Mouse (Mus musculus) lung, postnatal 0 days (tissue): ENCODE measurements at regions not wholly inside any gene's neighbourhood (a gene's known extent, or its start where the extent isn't known, plus 50 kb on each side); places are given as distances from the start of the nearest gene placed in this dataset.

ENCODE experiments used
- ATAC-seq: fragments of 200-750 bp; cut with Nextera tagmentation; 2 replicates; pipeline ENCODE4 v1.8.0; 2017; ENCODE audit warnings: moderate library complexity
- DNase-seq: peaks from one replicate; pipeline ENCODE4 v3.0.0-alpha.2; 2016; ENCODE audit warnings: low spot score
- H3K27ac ChIP-seq: fragments of 300-500 bp; sonication (generic); 2 replicates; pipeline ENCODE4 v1.5.1; 2014; ENCODE audit warnings: antibody characterized with exemption, mild to moderate bottlenecking, low read length, mixed read lengths
- H3K27me3 ChIP-seq: fragments of 300-500 bp; sonication (generic); replicated peaks from 2 replicates; pipeline ENCODE4 v1.6.1; 2014; ENCODE audit warnings: low read length, mixed read lengths; ENCODE audit not compliant: insufficient read depth
- H3K36me3 ChIP-seq: fragments of 300-500 bp; sonication (generic); 2 replicates; pipeline ENCODE4 v1.6.1; 2014; ENCODE audit warnings: low read length, mixed read lengths; ENCODE audit not compliant: insufficient read depth
- H3K4me1 ChIP-seq: fragments of 300-500 bp; sonication (generic); 2 replicates; pipeline ENCODE4 v1.6.1; 2014; ENCODE audit warnings: antibody characterized with exemption, low read depth, low read length, mixed read lengths; ENCODE audit not compliant: insufficient read depth
- H3K4me2 ChIP-seq: fragments of 300-500 bp; sonication (generic); replicated peaks from 2 replicates; pipeline ENCODE4 v1.6.1; 2014; ENCODE audit warnings: low read depth, mild to moderate bottlenecking, low read length, moderate library complexity, mixed read lengths
- H3K4me3 ChIP-seq: fragments of 300-500 bp; sonication (generic); 2 replicates; pipeline ENCODE4 v1.5.1; 2014; ENCODE audit warnings: low read depth, low read length
- H3K9ac ChIP-seq: fragments of 300-500 bp; sonication (generic); replicated peaks from 2 replicates; pipeline ENCODE4 v1.6.1; 2014; ENCODE audit warnings: low read depth, mild to moderate bottlenecking
- H3K9me3 ChIP-seq: fragments of 300-500 bp; sonication (generic); 2 replicates; pipeline ENCODE4 v1.6.1; 2016; ENCODE audit warnings: low read length, mixed read lengths
- CTCF ChIP-seq: IDR thresholded peaks from 2 replicates; pipeline ENCODE4 v1.5.1; 2016; ENCODE audit warnings: antibody characterized with exemption, mild to moderate bottlenecking
- EP300 ChIP-seq: IDR thresholded peaks from 2 replicates; pipeline ENCODE4 v1.6.1; 2016; ENCODE audit warnings: antibody characterized with exemption, mild to moderate bottlenecking, control low read depth
- WGBS: fragments of 180-500 bp; shearing (Covaris S2); extraction: QIAGEN DNeasy Blood & Tissue Kit; methylation state at CpG from one replicate; pipeline ENCODE4 v1.1.7; 2014; 5-methylcytosine and 5-hydroxymethylcytosine counted together

- H3K4me3 ChIP-seq = no peak overlapping the region
- H3K9me3 ChIP-seq = no peaks in the 10 kb centered on the region
- H3K4me2 ChIP-seq = no peak overlapping the region
- no peak overlapping the region for H3K9ac ChIP-seq
- DNase-seq = no peak
- H3K27me3 ChIP-seq = no peaks in the 10 kb centered on the region
- no peaks in the 10 kb centered on the region for H3K4me1 ChIP-seq
- 80% methylated on average over 6 of the region's 6 CpGs for WGBS
- H3K36me3 ChIP-seq = no peaks in the 10 kb centered on the region
- no peak overlapping the region for H3K27ac ChIP-seq
- TF ChIP-seq EP300 = no peak
- no peak for TF ChIP-seq CTCF
- no peak for ATAC-seq
These were observed 83.6 kb upstream of the Cacna2d3 start for GRCm38 (mm10) chr14:29805234-29805633.

GRCm38 (mm10) chr14:29807881-29808280 is 86.2 kb upstream of the Cacna2d3 start:
- ATAC-seq = no peak
- no peaks in the 10 kb centered on the region for H3K36me3 ChIP-seq
- no peak overlapping the region for H3K4me2 ChIP-seq
- H3K4me3 ChIP-seq = no peak overlapping the region
- no peaks in the 10 kb centered on the region for H3K27me3 ChIP-seq
- DNase-seq = no peak
- 53% methylated on average over 9 of the region's 9 CpGs for WGBS
- H3K4me1 ChIP-seq = no peaks in the 10 kb centered on the region
- no peak overlapping the region for H3K9ac ChIP-seq
- no peaks in the 10 kb centered on the region for H3K9me3 ChIP-seq
- TF ChIP-seq CTCF (no peak), EP300 (no peak)
- no peak overlapping the region for H3K27ac ChIP-seq

- no peak for DNase-seq
- no peaks in the 10 kb centered on the region for H3K36me3 ChIP-seq
- H3K4me1 ChIP-seq = no peaks in the 10 kb centered on the region
- H3K9me3 ChIP-seq = no peaks in the 10 kb centered on the region
- no peak for TF ChIP-seq CTCF
- TF ChIP-seq EP300 = no peak
- H3K4me3 ChIP-seq = no peak overlapping the region
- WGBS = 70% methylated on average over 4 of the region's 4 CpGs
- H3K9ac ChIP-seq = no peak overlapping the region
- no peaks in the 10 kb centered on the region for H3K27me3 ChIP-seq
- H3K4me2 ChIP-seq = no peak overlapping the region
- ATAC-seq = no peak
- no peak overlapping the region for H3K27ac ChIP-seq
These were observed 93.0 kb upstream of the Cacna2d3 start for GRCm38 (mm10) chr14:29814626-29815025.

- Histone ChIP-seq H3K36me3 (no peaks in the 10 kb centered on the region), H3K4me1 (no peaks in the 10 kb centered on the region), H3K9ac (no peak overlapping the region), H3K4me3 (no peak overlapping the region), H3K27ac (no peak overlapping the region), H3K9me3 (no peaks in the 10 kb centered on the region), H3K27me3 (no peaks in the 10 kb centered on the region), H3K4me2 (no peak overlapping the region)
- ATAC-seq = peak; percentile 64
- WGBS = 49% methylated on average over 4 of the region's 4 CpGs
- peak; percentile 66 for DNase-seq
- TF ChIP-seq EP300 (no peak), CTCF (no peak)
These were observed 95.9 kb upstream of the Cacna2d3 start for GRCm38 (mm10) chr14:29817548-29817947.

GRCm38 (mm10) chr14:29818251-29818650 is 96.6 kb upstream of the Cacna2d3 start:
- 90% methylated on average over 7 of the region's 7 CpGs for WGBS
- no peak for ATAC-seq
- H3K9me3 ChIP-seq = no peaks in the 10 kb centered on the region
- no peak for DNase-seq
- H3K27ac ChIP-seq = no peak overlapping the region
- no peaks in the 10 kb centered on the region for H3K36me3 ChIP-seq
- H3K9ac ChIP-seq = no peak overlapping the region
- TF ChIP-seq CTCF (no peak), EP300 (no peak)
- no peak overlapping the region for H3K4me3 ChIP-seq
- no peaks in the 10 kb centered on the region for H3K4me1 ChIP-seq
- H3K27me3 ChIP-seq = no peaks in the 10 kb centered on the region
- H3K4me2 ChIP-seq = no peak overlapping the region

- Histone ChIP-seq H3K4me2 (no peak overlapping the region), H3K36me3 (no peaks in the 10 kb centered on the region), H3K27ac (no peak overlapping the region), H3K9me3 (no peaks in the 10 kb centered on the region), H3K4me3 (no peak overlapping the region), H3K9ac (no peak overlapping the region), H3K27me3 (no peaks in the 10 kb centered on the region), H3K4me1 (no peaks in the 10 kb centered on the region)
- 88% methylated on average over 2 of the region's 2 CpGs for WGBS
- TF ChIP-seq CTCF = no peak
- ATAC-seq (no peak), DNase-seq (no peak)
These were observed 97.1 kb upstream of the Cacna2d3 start for GRCm38 (mm10) chr14:29818751-29819150.

- Histone ChIP-seq H3K9ac (no peak overlapping the region), H3K9me3 (no peaks in the 10 kb centered on the region), H3K27me3 (no peaks in the 10 kb centered on the region), H3K4me1 (no peaks in the 10 kb centered on the region), H3K4me3 (no peak overlapping the region), H3K27ac (no peak overlapping the region), H3K36me3 (no peaks in the 10 kb centered on the region), H3K4me2 (no peak overlapping the region)
- DNase-seq = no peak
- TF ChIP-seq EP300 = no peak
- peak; percentile 21; the same call in 1 of the 2 replicates for TF ChIP-seq CTCF
- no peak for ATAC-seq
- 56% methylated on average over 1 of the region's 1 CpGs for WGBS
These were observed 115.4 kb upstream of the Cacna2d3 start for GRCm38 (mm10) chr14:29837063-29837462.
